Mouse (Mus musculus) C2C12 (cell line): ENCODE results near the gene 2900011O08Rik.

Experiments
- CTCF ChIP-seq: IDR thresholded peaks from one replicate; pipeline ENCODE4 v1.5.1; 2011; ENCODE audit not compliant: control insufficient read depth, insufficient read depth, insufficient read length
- MAX ChIP-seq: IDR thresholded peaks from one replicate; pipeline ENCODE4 v1.6.1; 2011; ENCODE audit warnings: mild to moderate bottlenecking, control low read depth

GRCm38 (mm10) chr16:14125253-14125652 is 138.8 kb downstream of the 2900011O08Rik start:
- no peak for TF ChIP-seq CTCF
- no peak for TF ChIP-seq MAX
